Mouse (Mus musculus) lung, postnatal 0 days (tissue): ENCODE results near the gene Arid1a. TPM values are rescaled to one million over a fixed set of nuclear protein-coding genes. Genes with fewer than 3 reads are reported as not detected.
A peak's percentile ranks its signal among the peaks of the same experiment; 100 is the strongest.

ENCODE experiments used
- ATAC-seq: fragments of 200-750 bp; cut with Nextera tagmentation; 2 replicates; pipeline ENCODE4 v1.8.0; 2017; ENCODE audit warnings: moderate library complexity
- DNase-seq: peaks from one replicate; pipeline ENCODE4 v3.0.0-alpha.2; 2016; ENCODE audit warnings: low spot score
- H3K27ac ChIP-seq: fragments of 300-500 bp; sonication (generic); 2 replicates; pipeline ENCODE4 v1.5.1; 2014; ENCODE audit warnings: antibody characterized with exemption, mild to moderate bottlenecking, low read length, mixed read lengths
- H3K27me3 ChIP-seq: fragments of 300-500 bp; sonication (generic); replicated peaks from 2 replicates; pipeline ENCODE4 v1.6.1; 2014; ENCODE audit warnings: low read length, mixed read lengths; ENCODE audit not compliant: insufficient read depth
- H3K36me3 ChIP-seq: fragments of 300-500 bp; sonication (generic); 2 replicates; pipeline ENCODE4 v1.6.1; 2014; ENCODE audit warnings: low read length, mixed read lengths; ENCODE audit not compliant: insufficient read depth
- H3K4me1 ChIP-seq: fragments of 300-500 bp; sonication (generic); 2 replicates; pipeline ENCODE4 v1.6.1; 2014; ENCODE audit warnings: antibody characterized with exemption, low read depth, low read length, mixed read lengths; ENCODE audit not compliant: insufficient read depth
- H3K4me2 ChIP-seq: fragments of 300-500 bp; sonication (generic); replicated peaks from 2 replicates; pipeline ENCODE4 v1.6.1; 2014; ENCODE audit warnings: low read depth, mild to moderate bottlenecking, low read length, moderate library complexity, mixed read lengths
- H3K4me3 ChIP-seq: fragments of 300-500 bp; sonication (generic); 2 replicates; pipeline ENCODE4 v1.5.1; 2014; ENCODE audit warnings: low read depth, low read length
- H3K9ac ChIP-seq: fragments of 300-500 bp; sonication (generic); replicated peaks from 2 replicates; pipeline ENCODE4 v1.6.1; 2014; ENCODE audit warnings: low read depth, mild to moderate bottlenecking
- H3K9me3 ChIP-seq: fragments of 300-500 bp; sonication (generic); 2 replicates; pipeline ENCODE4 v1.6.1; 2016; ENCODE audit warnings: low read length, mixed read lengths
- CTCF ChIP-seq: IDR thresholded peaks from 2 replicates; pipeline ENCODE4 v1.5.1; 2016; ENCODE audit warnings: antibody characterized with exemption, mild to moderate bottlenecking
- EP300 ChIP-seq: IDR thresholded peaks from 2 replicates; pipeline ENCODE4 v1.6.1; 2016; ENCODE audit warnings: antibody characterized with exemption, mild to moderate bottlenecking, control low read depth
- WGBS: fragments of 180-500 bp; shearing (Covaris S2); extraction: QIAGEN DNeasy Blood & Tissue Kit; methylation state at CpG from one replicate; pipeline ENCODE4 v1.1.7; 2014; 5-methylcytosine and 5-hydroxymethylcytosine counted together
- polyA plus RNA-seq: library from polyadenylated mRNA; unstranded; fragments of >200 nt; fragmentation: Nextera tagmentation; extraction: Ambion mirVana; gene quantifications from 2 replicates; pipeline ENCODE4 v1.2.1, GENCODE M21; 2015

The Arid1a gene
- polyA plus RNA-seq, 1 experiment from 2014 or later, result 13.7 TPM

GRCm38 (mm10) chr4:133686512-133686911, 70.1 kb downstream of the Arid1a start:
- Histone ChIP-seq H3K36me3 (peaks cover 60% of the 10 kb centered on the region), H3K9me3 (no peaks in the 10 kb centered on the region), H3K4me2 (no peak overlapping the region), H3K4me1 (peaks cover 4% of the 10 kb centered on the region; the same call in 1 of the 2 replicates), H3K27ac (no peak overlapping the region), H3K27me3 (no peaks in the 10 kb centered on the region), H3K9ac (no peak overlapping the region), H3K4me3 (no peak overlapping the region)
- DNase-seq (no peak), ATAC-seq (no peak)
- 87% methylated on average over 11 of the region's 11 CpGs for WGBS
- TF ChIP-seq EP300 (no peak), CTCF (no peak)

- ATAC-seq (peak; percentile 8; the same call in 1 of the 2 replicates), DNase-seq (no peak)
- Histone ChIP-seq H3K9ac (no peak overlapping the region), H3K4me3 (no peak overlapping the region), H3K9me3 (no peaks in the 10 kb centered on the region), H3K36me3 (peaks cover 38% of the 10 kb centered on the region), H3K27me3 (no peaks in the 10 kb centered on the region), H3K4me1 (peaks cover 3% of the 10 kb centered on the region; the same call in 1 of the 2 replicates), H3K4me2 (no peak overlapping the region), H3K27ac (no peak overlapping the region)
- WGBS, result 82% methylated on average over 14 of the region's 14 CpGs
- TF ChIP-seq EP300, result no peak
- no peak for TF ChIP-seq CTCF
Measured at GRCm38 (mm10) chr4:133680206-133680786, 76.3 kb downstream of the Arid1a start.

- Histone ChIP-seq H3K9me3 (no peaks in the 10 kb centered on the region), H3K27me3 (no peaks in the 10 kb centered on the region), H3K4me3 (no peak overlapping the region), H3K4me1 (peaks cover 5% of the 10 kb centered on the region; the same call in 1 of the 2 replicates), H3K36me3 (peaks cover 32% of the 10 kb centered on the region), H3K27ac (no peak overlapping the region), H3K9ac (no peak overlapping the region), H3K4me2 (no peak overlapping the region)
- DNase-seq (no peak), ATAC-seq (no peak)
- WGBS, result 75% methylated on average over 7 of the region's 7 CpGs
- no peak for TF ChIP-seq EP300
- no peak for TF ChIP-seq CTCF
Measured at GRCm38 (mm10) chr4:133679629-133680028, 76.9 kb downstream of the Arid1a start.

GRCm38 (mm10) chr4:133677266-133677665, 79.3 kb downstream of the Arid1a start:
- no peak for ATAC-seq
- Histone ChIP-seq H3K27me3 (no peaks in the 10 kb centered on the region), H3K9ac (no peak overlapping the region), H3K4me2 (no peak overlapping the region), H3K36me3 (peaks cover 11% of the 10 kb centered on the region; the same call in 1 of the 2 replicates), H3K4me1 (peaks cover 10% of the 10 kb centered on the region; the same call in 1 of the 2 replicates), H3K4me3 (no peak overlapping the region), H3K27ac (no peak overlapping the region), H3K9me3 (no peaks in the 10 kb centered on the region)
- 74% methylated on average over 7 of the region's 7 CpGs for whole genome bisulfite sequencing
- no peak for DNase-seq
- TF ChIP-seq CTCF (no peak), EP300 (no peak)

GRCm38 (mm10) chr4:133676189-133676588, 80.4 kb downstream of the Arid1a start:
- TF ChIP-seq EP300 (no peak), CTCF (no peak)
- Histone ChIP-seq H3K9ac (no peak overlapping the region), H3K4me1 (peaks cover 10% of the 10 kb centered on the region; the same call in 1 of the 2 replicates), H3K9me3 (no peaks in the 10 kb centered on the region), H3K27me3 (no peaks in the 10 kb centered on the region), H3K4me3 (no peak overlapping the region), H3K36me3 (peaks cover 7% of the 10 kb centered on the region; the same call in 1 of the 2 replicates), H3K4me2 (no peak overlapping the region), H3K27ac (peak overlapping the region; percentile 47)
- DNase-seq (peak; percentile 40), ATAC-seq (no peak)
- 17% methylated on average over 3 of the region's 3 CpGs for WGBS

- Histone ChIP-seq H3K4me2 (no peak overlapping the region), H3K4me3 (no peak overlapping the region), H3K9me3 (no peaks in the 10 kb centered on the region), H3K36me3 (0 out of 2 replicates have a peak, but pooled peaks cover 7% of the 10 kb centered on the region), H3K9ac (no peak overlapping the region), H3K4me1 (peaks cover 12% of the 10 kb centered on the region; the same call in 1 of the 2 replicates), H3K27me3 (no peaks in the 10 kb centered on the region), H3K27ac (peak overlapping the region; percentile 47)
- ATAC-seq (peak; percentile 46), DNase-seq (peak; percentile 88)
- TF ChIP-seq CTCF (no peak), EP300 (no peak)
- 8% methylated on average over 5 of the region's 5 CpGs for WGBS
Measured at GRCm38 (mm10) chr4:133675594-133676016, 81.0 kb downstream of the Arid1a start.
